Mouse (Mus musculus) spleen, adult 2 months (tissue): ENCODE data around the gene Mast1.

Source experiments
- CTCF ChIP-seq: fragments of 200-500 bp; IDR thresholded peaks from 2 replicates; pipeline ENCODE4 v1.5.1; 2011; ENCODE audit warnings: mild to moderate bottlenecking, inconsistent platforms; ENCODE audit not compliant: insufficient read depth, insufficient read length, insufficient replicate concordance; ENCODE audit errors: extremely low read depth
- POLR2A ChIP-seq: fragments of 200-500 bp; IDR thresholded peaks from 2 replicates; pipeline ENCODE4 v1.6.1; 2011; ENCODE audit warnings: low read depth, low read length, inconsistent platforms

DNA sequence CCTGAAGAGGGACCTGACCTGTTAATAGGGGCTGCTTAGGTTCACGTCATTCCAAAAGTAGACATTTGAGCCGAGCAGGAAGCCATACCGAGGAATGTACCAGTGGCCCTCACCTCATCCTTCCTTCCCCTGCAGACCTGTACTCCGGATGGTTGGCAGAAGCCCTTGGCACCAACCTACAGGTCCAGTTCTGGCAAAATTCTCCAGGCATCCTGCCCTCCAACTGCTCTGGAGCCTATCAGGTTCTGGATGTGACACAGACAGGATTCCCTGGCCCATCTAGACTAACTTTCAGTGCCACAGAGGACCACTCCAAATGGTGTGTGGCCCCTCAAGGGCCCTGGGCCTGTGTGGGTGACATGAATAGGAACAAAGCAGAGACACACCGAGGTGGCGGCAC is 26.6 kb downstream of the Mast1 start:
- TF ChIP-seq CTCF = no peak
- no peak for TF ChIP-seq POLR2A
